Mouse (Mus musculus) liver, embryonic 11.5 days (tissue): ENCODE data around the gene Hypk. TPM values are rescaled to one million over a fixed set of nuclear protein-coding genes. Genes with fewer than 3 reads are reported as not detected.
"Not testable (repeated sequence)": the region's sequence is repeated elsewhere in the genome, so short reads cannot be mapped to it uniquely, and the experiment has no call there.

Source experiments
- ATAC-seq: fragments of 200-750 bp; cut with Nextera tagmentation; replicated peaks from 2 replicates; pipeline ENCODE4 v1.8.0; 2017; ENCODE audit warnings: moderate number of reproducible peaks, mild to moderate bottlenecking, moderate TSS enrichment, moderate library complexity; ENCODE audit not compliant: low FRiP score
- DNase-seq: peaks from one replicate; pipeline ENCODE4 v3.0.0-alpha.2; 2017; ENCODE audit warnings: low spot score
- H3K27ac ChIP-seq: fragments of 300-500 bp; sonication (generic); 2 replicates; pipeline ENCODE4 v1.5.1; 2014; ENCODE audit warnings: mild to moderate bottlenecking, low read depth, low read length, control low read depth
- H3K27me3 ChIP-seq: fragments of 300-500 bp; sonication (generic); replicated peaks from 2 replicates; pipeline ENCODE4 v1.6.1; 2014; ENCODE audit warnings: low read length, mixed read lengths; ENCODE audit not compliant: control insufficient read depth, insufficient read depth
- H3K36me3 ChIP-seq: fragments of 300-500 bp; sonication (generic); 2 replicates; pipeline ENCODE4 v1.6.1; 2014; ENCODE audit warnings: mild to moderate bottlenecking, low read length, moderate library complexity, mixed read lengths; ENCODE audit not compliant: control insufficient read depth, insufficient read depth
- H3K4me1 ChIP-seq: fragments of 300-500 bp; sonication (generic); replicated peaks from 2 replicates; pipeline ENCODE4 v1.6.1; 2014; ENCODE audit warnings: low read length, mixed read lengths; ENCODE audit not compliant: control insufficient read depth, insufficient read depth
- H3K4me2 ChIP-seq: fragments of 300-500 bp; sonication (generic); 2 replicates; pipeline ENCODE4 v1.6.1; 2014; ENCODE audit warnings: mild to moderate bottlenecking, control low read depth, moderate library complexity
- H3K4me3 ChIP-seq: fragments of 300-500 bp; sonication (generic); 2 replicates; pipeline ENCODE4 v1.5.1; 2014; ENCODE audit warnings: low read depth, low read length, control low read depth
- H3K9ac ChIP-seq: fragments of 300-500 bp; sonication (generic); 2 replicates; pipeline ENCODE4 v1.6.1; 2014; ENCODE audit warnings: low read depth, low read length, control low read depth
- H3K9me3 ChIP-seq: fragments of 300-500 bp; sonication (generic); 2 replicates; pipeline ENCODE4 v1.6.1; 2016; ENCODE audit warnings: low read length, inconsistent platforms, mixed read lengths; ENCODE audit not compliant: control insufficient read depth
- WGBS: fragments of 180-500 bp; shearing (Covaris S2); extraction: QIAGEN DNeasy Blood & Tissue Kit; methylation state at CpG from one replicate; pipeline ENCODE4 v1.1.7; 2014; 5-methylcytosine and 5-hydroxymethylcytosine counted together
- microRNA-seq: library from miRNA; unstranded; fragments of <30 nt; microRNA quantifications from one replicate; pipeline ENCODE4, GENCODE M21; 2017; ENCODE audit warnings: borderline number of aligned reads
- polyA plus RNA-seq: library from polyadenylated mRNA; unstranded; fragments of >200 nt; fragmentation: Nextera tagmentation; extraction: Ambion mirVana; gene quantifications from 2 replicates; pipeline ENCODE4 v1.2.1, GENCODE M21; 2014

The Hypk gene
- polyA plus RNA-seq, 1 experiment from 2014 or later, result 146 TPM

DNA sequence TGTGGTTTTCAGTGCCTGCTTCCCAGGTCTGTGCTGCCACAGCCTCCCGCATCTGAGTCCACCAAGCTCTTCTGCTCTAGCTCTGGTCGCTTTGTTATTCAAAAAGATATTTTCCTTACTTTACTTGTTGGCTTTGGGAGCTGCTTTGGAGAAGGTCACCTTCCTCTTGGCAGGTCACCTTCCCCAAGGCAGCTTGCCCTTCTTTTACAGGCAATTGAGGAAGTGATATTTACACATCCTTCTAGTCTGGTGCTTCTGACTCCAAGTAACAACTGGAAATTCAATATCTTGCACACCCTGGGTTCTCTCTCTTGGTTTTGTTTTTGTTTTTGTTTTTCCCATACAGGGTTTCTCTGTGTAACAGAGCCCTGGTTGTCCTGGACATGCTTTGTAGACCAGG, 31.3 kb downstream of the Hypk start:
- not testable (repeated sequence) for H3K27ac ChIP-seq, ATAC-seq, H3K4me3 ChIP-seq, H3K9me3 ChIP-seq, DNase-seq, H3K4me1 ChIP-seq, H3K4me2 ChIP-seq, H3K27me3 ChIP-seq, H3K9ac ChIP-seq, H3K36me3 ChIP-seq
- WGBS, result 80% methylated on average over 1 of the region's 2 CpGs

DNA sequence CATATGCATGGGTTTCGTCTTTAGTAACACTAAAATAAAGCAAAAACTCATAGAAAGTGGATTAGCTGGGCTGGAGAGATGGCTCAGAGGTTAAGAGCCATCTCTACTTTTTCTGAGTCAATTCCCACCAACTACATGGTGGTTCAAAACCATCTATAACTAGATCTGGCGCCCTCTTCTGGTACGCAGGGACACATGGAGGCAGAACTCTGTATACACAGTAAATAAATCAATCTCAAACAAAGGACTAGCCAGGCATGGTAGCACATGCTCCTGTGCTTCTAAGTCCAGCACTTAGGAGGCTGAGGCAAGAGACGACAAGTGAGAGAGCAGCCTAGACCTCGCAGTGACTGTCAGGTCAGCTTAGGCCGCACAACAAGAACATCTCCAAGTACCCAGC, 48.5 kb downstream of the Hypk start:
- not testable (repeated sequence) for H3K4me1 ChIP-seq, H3K27ac ChIP-seq, H3K27me3 ChIP-seq, H3K9me3 ChIP-seq, H3K36me3 ChIP-seq, H3K9ac ChIP-seq, DNase-seq, H3K4me2 ChIP-seq, H3K4me3 ChIP-seq
- 0 out of 2 replicates have a peak, but pooled peaks have one; percentile 34 for ATAC-seq
- 86% methylated on average over 1 of the region's 6 CpGs for WGBS

DNA sequence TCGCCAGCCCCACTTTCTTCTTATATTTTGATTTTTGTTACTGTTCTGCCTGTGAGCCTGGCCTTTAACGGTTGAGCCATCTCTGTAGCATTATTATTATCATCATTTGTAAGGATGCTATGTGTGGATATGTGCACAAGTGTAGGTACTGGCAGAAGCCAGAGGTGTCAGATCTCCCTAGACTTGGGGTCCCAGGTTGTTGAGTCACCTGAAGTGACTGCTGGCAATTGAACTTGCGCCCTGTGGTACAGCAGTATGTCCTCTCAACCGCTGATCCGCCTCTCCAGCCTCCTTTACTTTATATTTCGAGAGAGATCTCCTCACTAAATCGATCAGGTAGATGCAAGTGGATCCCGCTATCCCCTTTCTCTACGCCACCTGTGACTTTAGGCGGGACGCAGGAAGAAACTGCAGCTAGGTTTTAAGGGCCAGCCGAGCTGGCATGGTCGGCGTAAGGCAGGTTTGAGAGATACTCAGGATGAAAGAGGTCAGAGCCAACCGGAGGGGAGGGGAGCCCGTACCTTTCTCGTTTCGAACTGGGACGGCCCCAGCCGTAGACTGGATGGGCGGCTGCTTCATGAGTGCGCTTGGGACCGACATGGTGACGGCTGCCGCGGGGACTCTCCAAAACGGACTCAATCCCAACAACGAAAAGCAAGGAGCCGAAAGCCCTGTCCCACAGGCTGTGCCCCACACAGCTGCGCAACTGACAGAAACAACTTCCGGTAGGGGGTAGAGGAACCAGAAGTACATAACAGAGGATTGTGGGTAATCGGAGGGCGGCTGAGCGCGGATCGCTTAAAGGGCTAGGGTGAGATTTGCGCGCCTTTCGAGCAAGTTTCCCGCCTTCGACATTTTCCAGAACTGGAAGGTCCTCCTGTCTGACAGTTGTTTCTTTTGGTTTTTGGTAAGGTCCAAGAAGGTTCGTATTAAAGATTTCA, 53.1 kb downstream of the Hypk start, which contains the start of the genes Mfap1a and Wdr76:
TSS of gene Mfap1a (minus strand) at position 724 of the 941 bp plus-strand sequence.
TSS of gene Wdr76 (plus strand) at position 782 of the 941 bp plus-strand sequence.
- not testable (repeated sequence) for H3K27me3 ChIP-seq, H3K36me3 ChIP-seq, H3K9me3 ChIP-seq
- H3K4me1 ChIP-seq, result 0 out of 2 replicates have a peak, but pooled peaks cover 10% of the 10 kb centered on the region
- peak within 1 kb of the TSS; percentile 64 for H3K4me3 ChIP-seq
- DNase-seq, result peak; percentile 84
- 3% methylated on average over 38 of the region's 42 CpGs for WGBS
- peak within 1 kb of the TSS; percentile 47; the same call in 1 of the 2 replicates for H3K27ac ChIP-seq
- peak within 1 kb of the TSS; percentile 83 for H3K4me2 ChIP-seq
- peak within 1 kb of the TSS; percentile 68 for H3K9ac ChIP-seq
- peak; percentile 92 for ATAC-seq

GRCm38 (mm10) chr2:121507173-121507950, 54.3 kb downstream of the Hypk start:
- 0 out of 2 replicates have a peak, but pooled peaks cover 10% of the 10 kb centered on the region for H3K4me1 ChIP-seq
- H3K27ac ChIP-seq, result no peak overlapping the region
- WGBS, result 17% methylated on average over 12 of the region's 12 CpGs
- peak overlapping the region; percentile 64 for H3K4me3 ChIP-seq
- peak overlapping the region; percentile 68 for H3K9ac ChIP-seq
- ATAC-seq (no peak), DNase-seq (no peak)
- H3K27me3 ChIP-seq, result no peaks in the 10 kb centered on the region
- H3K36me3 ChIP-seq, result peaks cover 12% of the 10 kb centered on the region; the same call in 1 of the 2 replicates
- no peaks in the 10 kb centered on the region for H3K9me3 ChIP-seq
- H3K4me2 ChIP-seq, result peak overlapping the region; percentile 83

GRCm38 (mm10) chr2:121507951-121508330, 54.9 kb downstream of the Hypk start:
- 74% methylated on average over 2 of the region's 2 CpGs for WGBS
- Histone ChIP-seq H3K9me3 (no peaks in the 10 kb centered on the region), H3K27ac (no peak overlapping the region), H3K9ac (peak overlapping the region; percentile 68; the same call in 1 of the 2 replicates), H3K36me3 (peaks cover 12% of the 10 kb centered on the region; the same call in 1 of the 2 replicates), H3K27me3 (no peaks in the 10 kb centered on the region), H3K4me3 (peak overlapping the region; percentile 64), H3K4me1 (0 out of 2 replicates have a peak, but pooled peaks cover 10% of the 10 kb centered on the region), H3K4me2 (peak overlapping the region; percentile 83)
- ATAC-seq (no peak), DNase-seq (no peak)

Small RNA genes within 50 kb of the gene (microRNA-seq; reads per million reads assigned to microRNA genes)
- gene Gm22953, result not detected

Other genes with a start within 250 kb of the Hypk start
- 32.4 and 36.0 TPM in 2 replicates for gene Trp53bp1, start 181.9 kb upstream of the Hypk start, polyA plus RNA-seq
- gene Map1a, start 163.7 kb upstream of the Hypk start, polyA plus RNA-seq, result 1.5 and 2.1 TPM in 2 replicates
- 9.6 and 10.1 TPM in 2 replicates for gene Ppip5k1, start 97.9 kb upstream of the Hypk start, polyA plus RNA-seq
- 1.7 TPM in 2 replicates for gene Ckmt1, start 95.6 kb upstream of the Hypk start, polyA plus RNA-seq
- gene Strc, start 66.1 kb upstream of the Hypk start, polyA plus RNA-seq, result not detected in 2 replicates
- gene Pdia3, start 39.5 kb upstream of the Hypk start, polyA plus RNA-seq, result 491 and 541 TPM in 2 replicates
- gene Catsper2, start 39.5 kb upstream of the Hypk start, polyA plus RNA-seq, result 1.6 and 1.7 TPM in 2 replicates
- gene Ell3, start 9.0 kb upstream of the Hypk start, polyA plus RNA-seq, result 2.6 and 4.3 TPM in 2 replicates
- gene Serf2, start 4.1 kb upstream of the Hypk start, polyA plus RNA-seq, result 385 and 481 TPM in 2 replicates
- gene Serinc4, start 3.5 kb downstream of the Hypk start, polyA plus RNA-seq, result 0.12 TPM in 1 of 2 replicates, not detected in the other
- gene Mfap1b, start 20.8 kb downstream of the Hypk start, polyA plus RNA-seq, result 43.2 and 44.0 TPM in 2 replicates
- gene Mfap1a, start 53.4 kb downstream of the Hypk start, polyA plus RNA-seq, result 22.4 and 23.0 TPM in 2 replicates
- gene Wdr76, start 53.4 kb downstream of the Hypk start, polyA plus RNA-seq, result 15.4 and 15.5 TPM in 2 replicates